Mouse (Mus musculus): ENCODE results near the gene Scnn1a.

- TF ChIP-seq CTCF (IDR thresholded peaks at IDR 0.05; ENCODE audit: borderline replicate concordance, extremely low read depth, insufficient read depth, insufficient read length) (no peak), POLR2A (IDR thresholded peaks at IDR 0.05; ENCODE audit: borderline replicate concordance, extremely low read depth, insufficient read depth, insufficient read length, poor library complexity, severe bottlenecking) (no peak)
Observed at GRCm38 (mm10) chr6:125292256-125292655, 28.2 kb upstream of the Scnn1a start.
